Mouse (Mus musculus) heart, adult 8-10 months (tissue): ENCODE results near the gene Crlf3. TPM values are rescaled to one million over a fixed set of nuclear protein-coding genes. Genes with fewer than 3 reads are reported as not detected.

Source experiments
- DNase-seq: peaks from one replicate; pipeline ENCODE4 v3.0.0; 2022; ENCODE audit warnings: low spot score
- total RNA-seq, 4 experiments: library from RNA; stranded (reverse); gene quantifications; 2 replicates each; pipeline ENCODE4 v1.2.4; 2022

Crlf3 gene
- total RNA-seq = 10 to 100 TPM in 2 of 4 experiments, 1 to 10 TPM in 2; 9.0 to 14.9 (median 12.1) TPM

- DNase-seq = peak; percentile 87
These were observed at the start of gene Crlf3 for GRCm38 (mm10) chr11:80080826-80081728. Crlf3 (minus strand) TSS chr11:80080991.

- no peak for DNase-seq
These were observed 35.6 kb upstream of the Crlf3 start for GRCm38 (mm10) chr11:80116411-80116810.

GRCm38 (mm10) chr11:80104407-80104806 is 23.6 kb upstream of the Crlf3 start:
- no peak for DNase-seq

GRCm38 (mm10) chr11:80101298-80101697 is 20.5 kb upstream of the Crlf3 start:
- DNase-seq = no peak

- no peak for DNase-seq
These were observed 17.8 kb upstream of the Crlf3 start for GRCm38 (mm10) chr11:80098444-80099056.

GRCm38 (mm10) chr11:80090555-80091164 is 9.9 kb upstream of the Crlf3 start:
- DNase-seq = no peak

GRCm38 (mm10) chr11:80089817-80090214 is 9.0 kb upstream of the Crlf3 start:
- DNase-seq = no peak

GRCm38 (mm10) chr11:80088917-80089816 is 8.4 kb upstream of the Crlf3 start, which contains the start of gene Atad5:
Atad5 (plus strand) TSS chr11:80089400.
- DNase-seq = peak; percentile 87

- DNase-seq = peak; percentile 85
These were observed 6.1 kb upstream of the Crlf3 start for GRCm38 (mm10) chr11:80086844-80087243.

GRCm38 (mm10) chr11:80085356-80086055 is 4.7 kb upstream of the Crlf3 start:
- DNase-seq = no peak

- no peak for DNase-seq
These were observed 1.1 kb upstream of the Crlf3 start for GRCm38 (mm10) chr11:80081786-80082319.

- DNase-seq = peak; percentile 33
These were observed 388 bp downstream of the Crlf3 start for GRCm38 (mm10) chr11:80080381-80080825.

GRCm38 (mm10) chr11:80079751-80080150 is 1.0 kb downstream of the Crlf3 start:
- DNase-seq = no peak

GRCm38 (mm10) chr11:80078831-80079230 is 2.0 kb downstream of the Crlf3 start:
- DNase-seq = no peak

- DNase-seq = no peak
These were observed 2.8 kb downstream of the Crlf3 start for GRCm38 (mm10) chr11:80077784-80078545.

GRCm38 (mm10) chr11:80075608-80076277 is 5.0 kb downstream of the Crlf3 start:
- no peak for DNase-seq

GRCm38 (mm10) chr11:80072365-80072764 is 8.4 kb downstream of the Crlf3 start:
- DNase-seq = no peak

GRCm38 (mm10) chr11:80071039-80071438 is 9.8 kb downstream of the Crlf3 start:
- no peak for DNase-seq

GRCm38 (mm10) chr11:80069815-80070214 is 11.0 kb downstream of the Crlf3 start:
- no peak for DNase-seq
